In genomic region chr5:81988069-81988468, GRCm38 (mm10) we compare ENCODE assay signal across 23 mouse cellular contexts.
DNase-seq lines count a peak whose midpoint lies in the region; ATAC-seq and TF ChIP-seq lines count a peak whose summit lies in the region.
"Had no signal": no experiment of that assay in that cellular context is flagged by ENCODE, and none has a peak within 500 bp of the region (broad histone marks: within the 10 kb centered on the region; RNA-seq: fewer than 3 reads in every experiment).

No protein-coding gene starts in this region.

- WGBS in forebrain, postnatal 0 days: 66% methylated on average over 6 of the region's 6 CpGs
- 89% methylated on average over 6 of the region's 6 CpGs for WGBS in forebrain, embryonic 14.5 days
- 61% methylated on average over 6 of the region's 6 CpGs for whole genome bisulfite sequencing in kidney, embryonic 16.5 days
- 62% methylated on average over 6 of the region's 6 CpGs for WGBS in kidney, adult 2 months
- 50% methylated on average over 6 of the region's 6 CpGs for WGBS in stomach, embryonic 14.5 days
- 41% methylated on average over 6 of the region's 6 CpGs for WGBS in stomach, postnatal 0 days

- no peak overlapping the region for H3K4me3 ChIP-seq in forebrain, postnatal 0 days (ENCODE audit: low read depth, low read length)
- no peak overlapping the region for H3K4me3 ChIP-seq in forebrain, embryonic 14.5 days (ENCODE audit: low read depth, low read length)
- H3K4me3 ChIP-seq in kidney, embryonic 16.5 days (ENCODE audit: low read length): no peak overlapping the region
- no peak overlapping the region for H3K4me3 ChIP-seq in kidney, adult 2 months (ENCODE audit: insufficient read depth, low read depth, low read length)
- H3K4me3 ChIP-seq in stomach, embryonic 14.5 days (ENCODE audit: low read depth, low read length): no peak overlapping the region
- no peak overlapping the region for H3K4me3 ChIP-seq in stomach, postnatal 0 days (ENCODE audit: low read depth, low read length)
- H3K4me3 ChIP-seq: embryonic facial prominence, embryonic 12.5 days; forebrain, embryonic 12.5 days; heart, adult 2 months; heart, embryonic 15.5 days; hindbrain, embryonic 13.5 days had no signal

- no peak overlapping the region for H3K9ac ChIP-seq in forebrain, postnatal 0 days
- no peak overlapping the region for H3K9ac ChIP-seq in forebrain, embryonic 14.5 days (ENCODE audit: low read length)
- H3K9ac ChIP-seq in kidney, embryonic 16.5 days (replicated peaks; ENCODE audit: low read length): no peak overlapping the region
- no peak overlapping the region for H3K9ac ChIP-seq in stomach, embryonic 14.5 days (replicated peaks; ENCODE audit: low read depth, low read length)
- H3K9ac ChIP-seq in stomach, postnatal 0 days (ENCODE audit: low read length): no peak overlapping the region
- H3K9ac ChIP-seq: embryonic facial prominence, embryonic 12.5 days; forebrain, embryonic 12.5 days; heart, embryonic 15.5 days; hindbrain, embryonic 13.5 days had no signal

- H3K9me3 ChIP-seq in forebrain, postnatal 0 days (ENCODE audit: low read length): no peaks in the 10 kb centered on the region
- no peaks in the 10 kb centered on the region for H3K9me3 ChIP-seq in forebrain, embryonic 14.5 days (replicated peaks; ENCODE audit: control insufficient read depth, low read length)
- H3K9me3 ChIP-seq in kidney, embryonic 16.5 days (ENCODE audit: low read length): no peaks in the 10 kb centered on the region
- no peaks in the 10 kb centered on the region for H3K9me3 ChIP-seq in stomach, embryonic 14.5 days (ENCODE audit: control insufficient read depth, low read depth, low read length)
- H3K9me3 ChIP-seq in stomach, postnatal 0 days (ENCODE audit: control insufficient read depth, low read length): no peaks in the 10 kb centered on the region
- H3K9me3 ChIP-seq: embryonic facial prominence, embryonic 12.5 days; forebrain, embryonic 12.5 days; heart, embryonic 15.5 days; hindbrain, embryonic 13.5 days had no signal

- DNase-seq in forebrain, postnatal 0 days: no peak
- DNase-seq in forebrain, embryonic 14.5 days (ENCODE audit: low spot score): no peak
- no peak for DNase-seq in kidney, adult 2 months
- DNase-seq in stomach, postnatal 0 days (ENCODE audit: low spot score): no peak
- DNase-seq: adrenal gland, adult 2 months; adrenal gland, postnatal 25 days; cerebellum, adult 2 months; cerebellum, postnatal 10 days; gastrocnemius, postnatal 10 days; heart, adult 2 months; heart, postnatal 14 days had no signal

- no peaks in the 10 kb centered on the region for H3K4me1 ChIP-seq in forebrain, postnatal 0 days (ENCODE audit: insufficient read depth)
- H3K4me1 ChIP-seq in forebrain, embryonic 14.5 days (ENCODE audit: control insufficient read depth, insufficient read depth, low read length): no peaks in the 10 kb centered on the region
- H3K4me1 ChIP-seq in kidney, embryonic 16.5 days (ENCODE audit: insufficient read depth, low read length): no peaks in the 10 kb centered on the region
- no peaks in the 10 kb centered on the region for H3K4me1 ChIP-seq in kidney, adult 2 months (ENCODE audit: control insufficient read depth, insufficient read depth, low read length)
- no peaks in the 10 kb centered on the region for H3K4me1 ChIP-seq in stomach, embryonic 14.5 days (ENCODE audit: control insufficient read depth, insufficient read depth, low read length)
- no peaks in the 10 kb centered on the region for H3K4me1 ChIP-seq in stomach, postnatal 0 days (replicated peaks; ENCODE audit: control insufficient read depth, insufficient read depth)
- H3K4me1 ChIP-seq: embryonic facial prominence, embryonic 12.5 days; forebrain, embryonic 12.5 days; heart, embryonic 15.5 days; hindbrain, embryonic 13.5 days had no signal

- TF ChIP-seq EP300 in stomach, postnatal 0 days (optimal IDR thresholded peaks at IDR 0.05): no peak

- no peak for TF ChIP-seq CTCF in forebrain, postnatal 0 days (IDR thresholded peaks at IDR 0.05; ENCODE audit: low read depth)
- TF ChIP-seq CTCF in kidney, adult 2 months (conservative IDR thresholded peaks at IDR 0.05; ENCODE audit: insufficient read depth, insufficient read length, low read depth, low read length): no peak
- TF ChIP-seq CTCF in stomach, postnatal 0 days (IDR thresholded peaks at IDR 0.05; ENCODE audit: low read depth): no peak

- H3K27ac ChIP-seq in forebrain, postnatal 0 days (ENCODE audit: low read depth, low read length): no peak overlapping the region
- no peak overlapping the region for H3K27ac ChIP-seq in forebrain, embryonic 14.5 days (ENCODE audit: low read depth, low read length)
- no peak overlapping the region for H3K27ac ChIP-seq in kidney, embryonic 16.5 days (ENCODE audit: low read length)
- H3K27ac ChIP-seq in kidney, adult 2 months (ENCODE audit: insufficient read depth, low read depth, low read length): no peak overlapping the region
- H3K27ac ChIP-seq in stomach, embryonic 14.5 days (ENCODE audit: low read length): no peak overlapping the region
- no peak overlapping the region for H3K27ac ChIP-seq in stomach, postnatal 0 days (replicated peaks)
- H3K27ac ChIP-seq: embryonic facial prominence, embryonic 12.5 days; forebrain, embryonic 12.5 days; heart, adult 2 months; heart, embryonic 15.5 days; hindbrain, embryonic 13.5 days; hindbrain, postnatal 0 days had no signal

- H3K36me3 ChIP-seq in forebrain, postnatal 0 days (ENCODE audit: insufficient read depth): no peaks in the 10 kb centered on the region
- H3K36me3 ChIP-seq in forebrain, embryonic 14.5 days (ENCODE audit: control insufficient read depth, insufficient read depth, low read length): no peaks in the 10 kb centered on the region
- H3K36me3 ChIP-seq in kidney, embryonic 16.5 days (ENCODE audit: insufficient read depth, low read length): no peaks in the 10 kb centered on the region
- no peaks in the 10 kb centered on the region for H3K36me3 ChIP-seq in kidney, adult 2 months (ENCODE audit: control insufficient read depth, insufficient read depth, low read length)
- no peaks in the 10 kb centered on the region for H3K36me3 ChIP-seq in stomach, embryonic 14.5 days (ENCODE audit: control insufficient read depth, insufficient read depth, low read length)
- H3K36me3 ChIP-seq in stomach, postnatal 0 days (ENCODE audit: control insufficient read depth, insufficient read depth, low read length): no peaks in the 10 kb centered on the region
- H3K36me3 ChIP-seq: embryonic facial prominence, embryonic 12.5 days; forebrain, embryonic 12.5 days; heart, embryonic 15.5 days; hindbrain, embryonic 13.5 days had no signal

- no peak for TF ChIP-seq POLR2A in kidney, adult 2 months (IDR thresholded peaks at IDR 0.05; ENCODE audit: low read depth, low read length)

- peak; percentile 55 for ATAC-seq in forebrain, postnatal 0 days
- no peak for ATAC-seq in forebrain, embryonic 14.5 days
- peak; percentile 65 for ATAC-seq in kidney, embryonic 16.5 days (ENCODE audit: low FRiP score, low TSS enrichment)
- ATAC-seq in stomach, embryonic 14.5 days (ENCODE audit: insufficient number of reproducible peaks, insufficient read depth, low FRiP score, low read depth): peak; percentile 63; the same call in 1 of the 2 replicates
- ATAC-seq in stomach, postnatal 0 days (ENCODE audit: low FRiP score, low TSS enrichment): no peak
- ATAC-seq in megakaryocyte, adult 5-6 weeks (ENCODE audit: poor library complexity, severe bottlenecking): no peak
- ATAC-seq: activated CD4-positive, CD25-positive, alpha-beta regulatory T cell, adult 4 months; hindbrain, postnatal 0 days; Patski had no signal

- H3K27me3 ChIP-seq in forebrain, postnatal 0 days (ENCODE audit: insufficient read depth, low read length): no peaks in the 10 kb centered on the region
- no peaks in the 10 kb centered on the region for H3K27me3 ChIP-seq in forebrain, embryonic 14.5 days (replicated peaks; ENCODE audit: control insufficient read depth, insufficient read depth, low read length)
- H3K27me3 ChIP-seq in kidney, embryonic 16.5 days (ENCODE audit: insufficient read depth, low read length): no peaks in the 10 kb centered on the region
- no peaks in the 10 kb centered on the region for H3K27me3 ChIP-seq in kidney, adult 2 months (replicated peaks; ENCODE audit: control insufficient read depth, insufficient read depth, low read length)
- H3K27me3 ChIP-seq in stomach, embryonic 14.5 days (ENCODE audit: control insufficient read depth, insufficient read depth, low read length): no peaks in the 10 kb centered on the region
- no peaks in the 10 kb centered on the region for H3K27me3 ChIP-seq in stomach, postnatal 0 days (ENCODE audit: control insufficient read depth, insufficient read depth, low read length)
- H3K27me3 ChIP-seq: CH12.LX; embryonic facial prominence, embryonic 12.5 days; forebrain, embryonic 12.5 days; heart, embryonic 15.5 days; hindbrain, embryonic 13.5 days; Patski had no signal

- H3K4me2 ChIP-seq in forebrain, postnatal 0 days (ENCODE audit: low read depth): no peak overlapping the region
- no peak overlapping the region for H3K4me2 ChIP-seq in forebrain, embryonic 14.5 days (ENCODE audit: low read length)
- no peak overlapping the region for H3K4me2 ChIP-seq in kidney, embryonic 16.5 days (replicated peaks; ENCODE audit: low read depth, low read length)
- no peak overlapping the region for H3K4me2 ChIP-seq in stomach, embryonic 14.5 days (replicated peaks; ENCODE audit: low read depth, low read length)
- H3K4me2 ChIP-seq in stomach, postnatal 0 days (replicated peaks; ENCODE audit: low read depth): no peak overlapping the region
- H3K4me2 ChIP-seq: embryonic facial prominence, embryonic 12.5 days; forebrain, embryonic 12.5 days; heart, embryonic 11.5 days; heart, embryonic 15.5 days; hindbrain, embryonic 13.5 days had no signal

Comparison
In these comparisons a context has a peak if more than half of its experiments do, and no peak if none do; other contexts are left out.
1. ATAC-seq: peak in forebrain, postnatal 0 days (single experiment), kidney, embryonic 16.5 days (single experiment) and stomach, embryonic 14.5 days (single experiment); none in forebrain, embryonic 14.5 days (single experiment), stomach, postnatal 0 days (single experiment) and megakaryocyte, adult 5-6 weeks (single experiment).